Mouse (Mus musculus) granulocyte monocyte progenitor cell, adult 5-6 weeks (primary cell): ENCODE measurements around the gene Isoc2a. TPM values are rescaled to one million over a fixed set of nuclear protein-coding genes. Genes with fewer than 3 reads are reported as not detected.
"Not testable (repeated sequence)": the region's sequence is repeated elsewhere in the genome, so short reads cannot be mapped to it uniquely, and the experiment has no call there.

Source experiments
- ATAC-seq: replicated peaks from 2 replicates; pipeline ENCODE4 v1.8.0; 2016; ENCODE audit warnings: mild to moderate bottlenecking, moderate TSS enrichment, inconsistent platforms; ENCODE audit not compliant: poor library complexity, severe bottlenecking
- total RNA-seq, 2 experiments: library from RNA; stranded (forward) in 1 of 2; stranded (reverse) in 1 of 2; fragments of 200-712, 200-1000 nt in 1 of 2; fragments of >200 nt in 1 of 2; fragmentation: Nextera tagmentation in 1 of 2; gene quantifications; 2 replicates each; pipeline ENCODE4 v1.2.3; 2014 to 2017

The Isoc2a gene
- total RNA-seq (2014; fragmentation: Nextera tagmentation) (5.3 and 7.9 TPM in 2 replicates), total RNA-seq (2017) (7.9 and 10.7 TPM in 2 replicates)

GRCm38 (mm10) chr7:4876753-4877221 lies at the start of gene Isoc2a:
Isoc2a (plus strand) TSS chr7:4877153.
- peak; percentile 99 for ATAC-seq

GRCm38 (mm10) chr7:4830476-4830875 lies 46.5 kb upstream of the Isoc2a start:
- ATAC-seq: no peak

GRCm38 (mm10) chr7:4835631-4836327 lies 41.2 kb upstream of the Isoc2a start:
- ATAC-seq: peak; percentile 43

GRCm38 (mm10) chr7:4836351-4836792 lies 40.6 kb upstream of the Isoc2a start:
- ATAC-seq: peak; percentile 95

GRCm38 (mm10) chr7:4837639-4838038 lies 39.3 kb upstream of the Isoc2a start:
- ATAC-seq: no peak

GRCm38 (mm10) chr7:4842077-4842476 lies 34.9 kb upstream of the Isoc2a start:
- no peak; the same call in 1 of the 2 replicates for ATAC-seq

GRCm38 (mm10) chr7:4842634-4843131 lies 34.3 kb upstream of the Isoc2a start:
- peak; percentile 36 for ATAC-seq

GRCm38 (mm10) chr7:4843604-4844244 lies 33.2 kb upstream of the Isoc2a start:
- no peak for ATAC-seq

GRCm38 (mm10) chr7:4844245-4844916 lies 32.6 kb upstream of the Isoc2a start, which contains the start of gene Shisa7:
Shisa7 (minus strand) TSS chr7:4844696.
- ATAC-seq: no peak

- ATAC-seq: 0 out of 2 replicates have a peak, but pooled peaks have one; percentile 18
Measured at GRCm38 (mm10) chr7:4844917-4845309, 32.0 kb upstream of the Isoc2a start.

GRCm38 (mm10) chr7:4849372-4849771 lies 27.6 kb upstream of the Isoc2a start:
- no peak for ATAC-seq

- no peak for ATAC-seq
Measured at GRCm38 (mm10) chr7:4850621-4851314, 26.2 kb upstream of the Isoc2a start.

GRCm38 (mm10) chr7:4851315-4851688 lies 25.7 kb upstream of the Isoc2a start:
- ATAC-seq: no peak

GRCm38 (mm10) chr7:4853613-4854012 lies 23.3 kb upstream of the Isoc2a start:
- no peak for ATAC-seq

- no peak for ATAC-seq
Measured at GRCm38 (mm10) chr7:4856508-4856907, 20.4 kb upstream of the Isoc2a start.

- no peak for ATAC-seq
Measured at GRCm38 (mm10) chr7:4857321-4857720, 19.6 kb upstream of the Isoc2a start.

- ATAC-seq: no peak
Measured at GRCm38 (mm10) chr7:4859418-4859978, 17.5 kb upstream of the Isoc2a start.

- ATAC-seq: not testable (repeated sequence)
Measured at GRCm38 (mm10) chr7:4860926-4861325, 16.0 kb upstream of the Isoc2a start.

GRCm38 (mm10) chr7:4863041-4863440 lies 13.9 kb upstream of the Isoc2a start:
- no peak for ATAC-seq

GRCm38 (mm10) chr7:4863541-4864080 lies 13.3 kb upstream of the Isoc2a start:
- no peak for ATAC-seq
